Mouse (Mus musculus) forebrain, embryonic 15.5 days (tissue): ENCODE results near the gene Slc6a21. TPM values are rescaled to one million over a fixed set of nuclear protein-coding genes. Genes with fewer than 3 reads are reported as not detected.

ENCODE experiments used
- ATAC-seq: fragments of 200-750 bp; cut with Nextera tagmentation; replicated peaks from 2 replicates; pipeline ENCODE4 v1.8.0; 2017; ENCODE audit warnings: mild to moderate bottlenecking, moderate TSS enrichment, moderate library complexity
- H3K27ac ChIP-seq: fragments of 300-500 bp; sonication (generic); replicated peaks from 2 replicates; pipeline ENCODE4 v1.5.1; 2015; ENCODE audit warnings: mild to moderate bottlenecking, inconsistent platforms
- H3K27me3 ChIP-seq: fragments of 300-500 bp; sonication (generic); 2 replicates; pipeline ENCODE4 v1.6.1; 2015; ENCODE audit warnings: inconsistent platforms
- H3K36me3 ChIP-seq: fragments of 300-500 bp; sonication (generic); 2 replicates; pipeline ENCODE4 v1.6.1; 2015; ENCODE audit warnings: mild to moderate bottlenecking, inconsistent platforms
- H3K4me1 ChIP-seq: fragments of 300-500 bp; sonication (generic); 2 replicates; pipeline ENCODE4 v1.6.1; 2015; ENCODE audit warnings: inconsistent platforms
- H3K4me2 ChIP-seq: fragments of 300-500 bp; sonication (generic); replicated peaks from 2 replicates; pipeline ENCODE4 v1.6.1; 2015; ENCODE audit warnings: mild to moderate bottlenecking, inconsistent platforms
- H3K4me3 ChIP-seq: fragments of 300-500 bp; sonication (generic); 2 replicates; pipeline ENCODE4 v1.5.1; 2015; ENCODE audit warnings: mild to moderate bottlenecking, inconsistent platforms
- H3K9ac ChIP-seq: fragments of 300-500 bp; sonication (generic); replicated peaks from 2 replicates; pipeline ENCODE4 v1.6.1; 2015; ENCODE audit warnings: mild to moderate bottlenecking, inconsistent platforms
- H3K9me3 ChIP-seq: fragments of 300-500 bp; sonication (generic); 2 replicates; pipeline ENCODE4 v1.6.1; 2016; ENCODE audit warnings: inconsistent platforms
- WGBS: fragments of 180-500 bp; shearing (Covaris S2); methylation state at CpG from one replicate; pipeline ENCODE4 v1.1.7; 2015; ENCODE audit warnings: mixed read lengths; 5-methylcytosine and 5-hydroxymethylcytosine counted together
- polyA plus RNA-seq: library from polyadenylated mRNA; unstranded; fragments of >200 nt; fragmentation: Nextera tagmentation; extraction: Ambion mirVana; gene quantifications from 2 replicates; pipeline ENCODE4 v1.2.1, GENCODE M21; 2015

The Slc6a21 gene
- polyA plus RNA-seq, 1 experiment from 2014 or later: not detected

DNA sequence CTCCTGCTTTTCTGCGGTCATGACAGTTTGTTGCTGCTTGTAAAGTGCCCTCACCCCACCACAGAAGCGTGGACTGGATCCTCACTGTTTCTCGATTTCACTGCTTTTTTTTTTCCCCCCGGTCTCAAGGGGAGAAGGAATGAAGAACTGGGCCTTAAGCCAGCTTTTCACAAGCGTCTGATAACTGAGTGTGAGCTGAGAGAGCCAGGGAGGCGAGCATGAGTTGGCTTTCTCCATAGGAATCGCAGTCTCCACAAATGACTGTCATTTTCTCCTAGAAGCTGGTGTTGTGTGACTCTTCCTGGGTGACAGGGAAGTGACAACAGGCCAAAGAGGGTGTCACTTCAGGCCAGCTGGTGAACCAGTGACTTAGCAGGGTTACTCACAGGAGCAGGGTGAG, 15.0 kb upstream of the Slc6a21 start:
- Histone ChIP-seq H3K4me2 (no peak overlapping the region), H3K27me3 (no peaks in the 10 kb centered on the region), H3K9ac (no peak overlapping the region), H3K36me3 (no peaks in the 10 kb centered on the region), H3K4me3 (no peak overlapping the region), H3K9me3 (no peaks in the 10 kb centered on the region), H3K27ac (no peak overlapping the region), H3K4me1 (peaks cover 9% of the 10 kb centered on the region; the same call in 1 of the 2 replicates)
- WGBS: 37% methylated on average over 7 of the region's 7 CpGs
- ATAC-seq: no peak

DNA sequence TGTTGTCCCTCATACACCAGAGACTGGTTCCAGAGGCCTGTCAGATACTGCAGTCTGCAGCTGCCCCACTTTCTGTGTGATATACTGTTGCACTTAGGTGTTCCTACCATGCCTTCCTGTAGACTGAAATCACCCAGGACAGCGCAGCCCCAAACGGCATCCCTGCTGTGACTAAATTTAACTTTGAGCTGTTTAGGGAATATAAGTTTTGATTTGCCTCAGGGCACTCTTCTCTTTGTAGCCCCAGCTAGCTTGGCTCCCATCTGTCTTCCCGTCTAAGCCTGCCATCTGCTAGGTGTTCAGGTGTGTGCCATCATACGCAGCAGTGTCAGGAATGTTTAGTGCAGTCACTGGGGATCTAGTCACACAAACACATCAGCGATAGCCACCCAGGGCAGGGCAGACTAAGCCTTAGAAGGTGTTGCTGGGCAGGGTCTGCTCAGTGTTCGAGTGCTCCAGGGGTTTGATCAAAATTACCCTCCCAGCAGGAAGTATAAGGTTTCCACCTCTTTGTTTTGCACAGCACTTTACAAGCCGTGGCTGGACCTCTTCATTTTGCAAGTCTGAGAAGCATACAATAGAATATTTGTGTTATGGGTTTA, 14.2 kb upstream of the Slc6a21 start:
- ATAC-seq: no peak
- 62% methylated on average over 7 of the region's 7 CpGs for WGBS

DNA sequence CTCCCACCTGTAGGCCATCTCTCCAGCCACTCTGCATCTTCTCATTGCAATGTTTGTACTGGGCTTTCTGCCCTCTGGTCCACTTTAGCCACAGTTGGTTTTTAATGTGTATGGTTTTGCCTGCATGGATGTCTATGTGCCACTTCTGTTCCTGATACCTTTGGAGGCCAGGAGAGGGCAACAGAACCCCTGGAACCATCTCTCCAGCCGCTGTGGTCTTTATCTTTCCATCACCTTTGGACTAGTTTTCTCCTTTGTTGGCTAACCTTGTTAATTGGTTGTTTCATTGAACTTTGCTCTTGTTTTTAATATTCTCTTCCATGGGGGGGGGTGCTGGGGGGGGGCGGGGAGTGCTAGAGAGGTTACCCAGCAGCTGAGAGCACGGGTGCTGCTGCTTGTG, 13.0 kb upstream of the Slc6a21 start:
- Histone ChIP-seq H3K9me3 (no peaks in the 10 kb centered on the region), H3K27ac (no peak overlapping the region), H3K9ac (no peak overlapping the region), H3K36me3 (no peaks in the 10 kb centered on the region), H3K4me2 (no peak overlapping the region), H3K4me1 (peaks cover 9% of the 10 kb centered on the region; the same call in 1 of the 2 replicates), H3K4me3 (no peak overlapping the region), H3K27me3 (no peaks in the 10 kb centered on the region)
- WGBS: 73% methylated on average over 3 of the region's 3 CpGs
- ATAC-seq: no peak

More for the DNA sequence above, 14.2 kb upstream of the Slc6a21 start:
- Histone ChIP-seq H3K27me3 (no peaks in the 10 kb centered on the region), H3K9ac (no peak overlapping the region), H3K4me1 (peaks cover 9% of the 10 kb centered on the region; the same call in 1 of the 2 replicates), H3K27ac (no peak overlapping the region), H3K36me3 (no peaks in the 10 kb centered on the region), H3K9me3 (no peaks in the 10 kb centered on the region), H3K4me3 (no peak overlapping the region), H3K4me2 (no peak overlapping the region)

- Histone ChIP-seq H3K4me2 (no peak overlapping the region), H3K9me3 (no peaks in the 10 kb centered on the region), H3K27ac (no peak overlapping the region), H3K9ac (no peak overlapping the region), H3K27me3 (no peaks in the 10 kb centered on the region), H3K4me3 (no peak overlapping the region), H3K4me1 (peaks cover 9% of the 10 kb centered on the region; the same call in 1 of the 2 replicates), H3K36me3 (no peaks in the 10 kb centered on the region)
- ATAC-seq: no peak
- 71% methylated on average over 1 of the region's 1 CpGs for whole genome bisulfite sequencing
These were observed 11.8 kb upstream of the Slc6a21 start for GRCm38 (mm10) chr7:45265518-45265917.

GRCm38 (mm10) chr7:45272786-45273412, 4.4 kb upstream of the Slc6a21 start:
- H3K27ac ChIP-seq: no peak overlapping the region
- H3K4me2 ChIP-seq: no peak overlapping the region
- peaks cover 7% of the 10 kb centered on the region for H3K27me3 ChIP-seq
- H3K4me1 ChIP-seq: peaks cover 4% of the 10 kb centered on the region
- 29% methylated on average over 10 of the region's 10 CpGs for WGBS
- no peaks in the 10 kb centered on the region for H3K36me3 ChIP-seq
- no peak overlapping the region for H3K4me3 ChIP-seq
- no peak overlapping the region for H3K9ac ChIP-seq
- 0 out of 2 replicates have a peak, but pooled peaks have one; percentile 43 for ATAC-seq
- H3K9me3 ChIP-seq: no peaks in the 10 kb centered on the region

DNA sequence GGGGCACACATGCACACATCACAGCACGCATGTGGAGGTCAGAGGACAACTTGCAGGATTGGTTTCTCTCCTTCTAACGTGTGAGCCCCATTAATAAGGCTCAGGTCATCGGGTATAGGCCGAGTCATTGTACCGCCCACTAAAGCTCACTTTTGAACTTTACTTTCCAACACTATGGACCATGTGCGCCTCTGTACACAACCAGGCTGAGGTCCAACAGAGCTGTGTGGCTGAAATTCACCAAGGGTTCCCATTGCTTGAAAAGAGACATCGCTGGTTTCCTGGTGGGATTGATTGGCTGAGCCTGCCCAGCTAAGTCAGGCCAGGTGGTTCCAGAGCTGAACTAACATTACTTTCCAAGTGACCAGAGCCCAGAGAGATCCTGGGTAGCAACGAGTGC, 3.6 kb upstream of the Slc6a21 start:
- H3K4me2 ChIP-seq: no peak overlapping the region
- peaks cover 4% of the 10 kb centered on the region for H3K4me1 ChIP-seq
- 92% methylated on average over 8 of the region's 8 CpGs for WGBS
- H3K27me3 ChIP-seq: peaks cover 7% of the 10 kb centered on the region
- no peak for ATAC-seq
- no peaks in the 10 kb centered on the region for H3K36me3 ChIP-seq
- H3K9me3 ChIP-seq: no peaks in the 10 kb centered on the region
- no peak overlapping the region for H3K9ac ChIP-seq
- no peak overlapping the region for H3K4me3 ChIP-seq
- no peak overlapping the region for H3K27ac ChIP-seq

- Histone ChIP-seq H3K27me3 (no peaks in the 10 kb centered on the region), H3K4me1 (no peaks in the 10 kb centered on the region), H3K4me2 (no peak overlapping the region), H3K9ac (no peak overlapping the region), H3K36me3 (no peaks in the 10 kb centered on the region), H3K27ac (no peak overlapping the region), H3K4me3 (no peak overlapping the region), H3K9me3 (no peaks in the 10 kb centered on the region)
- ATAC-seq: no peak
- WGBS: 89% methylated on average over 13 of the region's 13 CpGs
These were observed 9.2 kb downstream of the Slc6a21 start for GRCm38 (mm10) chr7:45286486-45286885.

- WGBS: 76% methylated on average over 1 of the region's 1 CpGs
- H3K4me2 ChIP-seq: no peak overlapping the region
- no peak overlapping the region for H3K9ac ChIP-seq
- H3K27me3 ChIP-seq: 0 out of 2 replicates have a peak, but pooled peaks cover 4% of the 10 kb centered on the region
- no peaks in the 10 kb centered on the region for H3K9me3 ChIP-seq
- no peak overlapping the region for H3K27ac ChIP-seq
- no peak overlapping the region for H3K4me3 ChIP-seq
- peaks cover 8% of the 10 kb centered on the region; the same call in 1 of the 2 replicates for H3K4me1 ChIP-seq
- no peak for ATAC-seq
- no peaks in the 10 kb centered on the region for H3K36me3 ChIP-seq
These were observed 19.3 kb downstream of the Slc6a21 start for GRCm38 (mm10) chr7:45296626-45297025.

GRCm38 (mm10) chr7:45297563-45297962, 20.2 kb downstream of the Slc6a21 start:
- ATAC-seq: no peak
- no peak overlapping the region for H3K4me2 ChIP-seq
- peaks cover 10% of the 10 kb centered on the region for H3K4me1 ChIP-seq
- H3K36me3 ChIP-seq: no peaks in the 10 kb centered on the region
- WGBS: 63% methylated on average over 3 of the region's 3 CpGs
- no peaks in the 10 kb centered on the region for H3K9me3 ChIP-seq
- H3K27me3 ChIP-seq: 0 out of 2 replicates have a peak, but pooled peaks cover 4% of the 10 kb centered on the region
- no peak overlapping the region for H3K27ac ChIP-seq
- no peak overlapping the region for H3K4me3 ChIP-seq
- H3K9ac ChIP-seq: no peak overlapping the region

DNA sequence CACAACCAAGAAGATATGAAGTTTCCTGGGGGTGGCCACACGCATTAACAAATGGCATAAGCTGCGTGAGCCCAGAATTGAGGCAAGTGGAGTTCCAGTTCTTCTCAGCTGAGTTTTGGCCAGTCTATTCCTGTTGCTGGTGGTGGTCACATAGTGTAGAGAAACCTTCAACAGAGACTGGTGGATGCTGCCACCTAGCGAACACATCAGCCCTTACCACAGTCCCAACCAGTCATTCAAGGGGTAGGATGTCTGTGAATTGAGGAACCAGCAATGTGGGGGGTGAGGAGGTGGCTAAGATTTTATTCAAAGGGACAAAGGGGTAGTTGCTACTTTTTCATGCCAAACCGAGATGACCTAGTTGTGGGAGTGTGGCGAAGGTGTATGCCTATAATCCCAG, 22.4 kb downstream of the Slc6a21 start:
- Histone ChIP-seq H3K4me2 (no peak overlapping the region), H3K4me3 (no peak overlapping the region), H3K9ac (no peak overlapping the region), H3K36me3 (no peaks in the 10 kb centered on the region), H3K27me3 (no peaks in the 10 kb centered on the region), H3K4me1 (peaks cover 25% of the 10 kb centered on the region), H3K27ac (no peak overlapping the region), H3K9me3 (no peaks in the 10 kb centered on the region)
- WGBS: 14% methylated on average over 5 of the region's 5 CpGs
- ATAC-seq: peak; percentile 91

- Histone ChIP-seq H3K4me2 (no peak overlapping the region), H3K4me3 (no peak overlapping the region), H3K9me3 (no peaks in the 10 kb centered on the region), H3K9ac (no peak overlapping the region), H3K27ac (no peak overlapping the region), H3K36me3 (no peaks in the 10 kb centered on the region), H3K4me1 (peaks cover 30% of the 10 kb centered on the region), H3K27me3 (no peaks in the 10 kb centered on the region)
- WGBS: 17% methylated on average over 6 of the region's 6 CpGs
- ATAC-seq: 0 out of 2 replicates have a peak, but pooled peaks have one; percentile 2
These were observed 23.0 kb downstream of the Slc6a21 start for GRCm38 (mm10) chr7:45300270-45300669.

- Histone ChIP-seq H3K9me3 (no peaks in the 10 kb centered on the region), H3K27me3 (no peaks in the 10 kb centered on the region), H3K36me3 (no peaks in the 10 kb centered on the region), H3K4me1 (peaks cover 33% of the 10 kb centered on the region), H3K27ac (no peak overlapping the region), H3K9ac (no peak overlapping the region), H3K4me3 (no peak overlapping the region), H3K4me2 (no peak overlapping the region)
- no peak for ATAC-seq
- WGBS: 30% methylated on average over 8 of the region's 8 CpGs
These were observed 25.3 kb downstream of the Slc6a21 start for GRCm38 (mm10) chr7:45302626-45303025.
